In the genomic region with DNA sequence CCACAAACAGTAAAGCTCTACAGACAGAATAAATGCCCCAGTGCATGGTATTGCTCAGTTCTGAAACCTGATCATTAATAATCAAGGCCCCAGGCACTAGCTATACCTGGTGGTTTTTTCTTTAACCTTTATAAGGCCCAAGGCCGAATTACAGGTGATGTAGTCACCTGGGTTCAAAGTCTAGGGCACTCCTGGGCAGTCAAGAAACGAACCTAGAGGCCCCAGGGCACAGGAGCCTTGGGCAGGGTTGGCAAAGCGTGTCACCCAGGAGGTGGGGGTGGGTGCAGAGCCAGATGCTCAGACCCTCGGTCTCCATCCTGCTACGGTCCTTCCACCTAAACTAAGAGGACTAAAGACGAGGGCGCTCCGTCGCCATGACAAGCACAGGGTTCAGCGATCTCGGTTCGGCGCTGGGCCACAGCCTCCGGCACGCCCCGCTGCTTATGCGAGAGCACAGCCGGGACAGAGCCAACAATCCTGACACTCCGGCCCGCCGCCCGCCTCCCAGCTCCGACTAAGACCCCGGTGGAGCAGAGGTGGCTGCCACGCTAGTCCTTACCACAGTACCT, we compare ENCODE assay signal across 8 mouse cellular contexts. TPM values are rescaled to one million over a fixed set of nuclear protein-coding genes. Genes with fewer than 3 reads are reported as not detected.
DNase-seq lines count a peak whose midpoint lies in the region; ATAC-seq and TF ChIP-seq lines count a peak whose summit lies in the region.

No protein-coding gene starts in this region.

- peaks cover 9% of the 10 kb centered on the region for H3K4me1 ChIP-seq in heart, adult 2 months (ENCODE audit: control insufficient read depth, insufficient read depth, low read length)
- peaks cover 15% of the 10 kb centered on the region for H3K4me1 ChIP-seq in forebrain, embryonic 12.5 days
- H3K4me1 ChIP-seq in liver, embryonic 12.5 days = peaks cover 35% of the 10 kb centered on the region

- intact Hi-C loops in heart, adult 2 months (cut with DNase I) = loop anchor here (5.0 kb wide), 1 partner anchor 1779 kb away; a partner anchor contains a TSS

- H3K9me3 ChIP-seq in forebrain, embryonic 12.5 days = no peaks in the 10 kb centered on the region
- H3K9me3 ChIP-seq in liver, embryonic 12.5 days (replicated peaks) = no peaks in the 10 kb centered on the region

- peak overlapping the region; percentile 92 for H3ac ChIP-seq in C2C12 (ENCODE audit: control insufficient read depth, insufficient read length, low read depth)

- H3K9ac ChIP-seq in heart, adult 2 months (ENCODE audit: low read depth, low read length) = peak overlapping the region; percentile 78
- peak overlapping the region; percentile 77 for H3K9ac ChIP-seq in forebrain, embryonic 12.5 days
- H3K9ac ChIP-seq in liver, embryonic 12.5 days = peak overlapping the region; percentile 83

- no peak; the same call in 1 of the 2 replicates for ATAC-seq in forebrain, embryonic 12.5 days (ENCODE audit: low FRiP score)
- ATAC-seq in liver, embryonic 12.5 days = peak; percentile 72
- ATAC-seq in CD4-positive, CD25-positive, alpha-beta regulatory T cell, adult 4 months = no peak

- no peak for TF ChIP-seq EP300 in heart, adult 2 months (IDR thresholded peaks at IDR 0.05; ENCODE audit: insufficient read depth, low read depth, low read length)

- no peaks in the 10 kb centered on the region for H3K27me3 ChIP-seq in heart, adult 2 months (ENCODE audit: control insufficient read depth, insufficient read depth, low read length)
- H3K27me3 ChIP-seq in C2C12 (ENCODE audit: control insufficient read depth, insufficient read depth, insufficient read length) = no peaks in the 10 kb centered on the region
- H3K27me3 ChIP-seq in forebrain, embryonic 12.5 days = no peaks in the 10 kb centered on the region
- H3K27me3 ChIP-seq in liver, embryonic 12.5 days (replicated peaks) = no peaks in the 10 kb centered on the region

- peaks cover 11% of the 10 kb centered on the region for H3K36me3 ChIP-seq in heart, adult 2 months (ENCODE audit: control insufficient read depth, insufficient read depth, low read length)
- H3K36me3 ChIP-seq in C2C12 (ENCODE audit: control insufficient read depth, insufficient read depth) = peaks cover 26% of the 10 kb centered on the region
- H3K36me3 ChIP-seq in forebrain, embryonic 12.5 days (replicated peaks) = peaks cover 7% of the 10 kb centered on the region
- peaks cover 24% of the 10 kb centered on the region for H3K36me3 ChIP-seq in liver, embryonic 12.5 days

- no peak for DNase-seq in heart, adult 2 months
- DNase-seq in heart, adult 9 months (ENCODE audit: low spot score in 2 of 2) = no peak
- no peak for DNase-seq in retina, postnatal 1 day
- DNase-seq in gastrocnemius, adult 8-10 months (ENCODE audit: low spot score in 2 of 2) = no peak

- peaks cover 20% of the 10 kb centered on the region for H3K79me3 ChIP-seq in C2C12 (ENCODE audit: low read depth)

- peak overlapping the region; percentile 86 for H3K27ac ChIP-seq in heart, adult 2 months
- H3K27ac ChIP-seq in forebrain, embryonic 12.5 days = peak overlapping the region; percentile 87
- H3K27ac ChIP-seq in liver, embryonic 12.5 days = peak overlapping the region; percentile 91

- no peak for TF ChIP-seq CTCF in heart, adult 2 months (IDR thresholded peaks at IDR 0.05)
- TF ChIP-seq CTCF in C2C12 (IDR thresholded peaks at IDR 0.05; ENCODE audit: control insufficient read depth, insufficient read depth, insufficient read length) = no peak

- WGBS in heart, adult 2 months = under 1% methylated on average over 25 of the region's 25 CpGs
- 1% methylated on average over 25 of the region's 25 CpGs for WGBS in forebrain, embryonic 12.5 days
- under 1% methylated on average over 25 of the region's 25 CpGs for WGBS in liver, embryonic 12.5 days (ENCODE audit: insufficient replicate concordance)

- no peak for TF ChIP-seq POLR2A in heart, adult 2 months (IDR thresholded peaks at IDR 0.05; ENCODE audit: insufficient read depth, low read depth, low read length)

- H3K4me2 ChIP-seq in forebrain, embryonic 12.5 days = peak overlapping the region; percentile 79
- H3K4me2 ChIP-seq in liver, embryonic 12.5 days = peak overlapping the region; percentile 89

- H3K79me2 ChIP-seq in heart, adult 2 months (replicated peaks; ENCODE audit: control insufficient read depth, insufficient read depth, low read length) = peaks cover 3% of the 10 kb centered on the region
- H3K79me2 ChIP-seq in C2C12 (ENCODE audit: control insufficient read depth, insufficient read depth) = peaks cover 48% of the 10 kb centered on the region

- peak overlapping the region; percentile 63 for H3K4me3 ChIP-seq in heart, adult 2 months
- peak overlapping the region; percentile 82 for H3K4me3 ChIP-seq in C2C12 (ENCODE audit: insufficient read depth, poor library complexity, severe bottlenecking)
- H3K4me3 ChIP-seq in forebrain, embryonic 12.5 days (replicated peaks) = peak overlapping the region; percentile 77
- H3K4me3 ChIP-seq in liver, embryonic 12.5 days = peak overlapping the region; percentile 75

TF ChIP-seq in C2C12, 6 proteins besides CTCF, POLR2A, EP300 and RAD21:
- TF ChIP-seq MYOD1 (IDR thresholded peaks at IDR 0.05; ENCODE audit: control insufficient read depth, insufficient read length, low read depth) (no peak), MYOG (IDR thresholded peaks at IDR 0.05; ENCODE audit: control insufficient read depth, extremely low read depth, insufficient read length) (no peak), MAX (IDR thresholded peaks at IDR 0.05) (no peak), USF1 (IDR thresholded peaks at IDR 0.05; ENCODE audit: low read depth) (no peak), FOSL1 (IDR thresholded peaks at IDR 0.05; ENCODE audit: insufficient read depth, low read length, poor library complexity, severe bottlenecking) (no peak), CEBPB (IDR thresholded peaks at IDR 0.05; ENCODE audit: low read depth) (no peak)

RNA-seq across cellular contexts. Expression of a gene that starts 0.5 kb away (rescaled TPM):
- 10 to 100 TPM; 39.5 to 42.5 TPM for total RNA-seq in heart, adult 2 months (2021)
- 19.0 and 42.1 TPM in 2 replicates for polyA plus RNA-seq in heart, adult 2 months (2012; rRNA removed)
- polyA plus RNA-seq in C2C12 (2012; fragmentation: generic; extraction: Trizol) = 14.4 TPM
- 90.2 and 96.0 TPM in 2 replicates for polyA plus RNA-seq in forebrain, embryonic 12.5 days (2016; fragmentation: Nextera tagmentation; extraction: Ambion mirVana)
- polyA plus RNA-seq in liver, embryonic 12.5 days (2016; fragmentation: Nextera tagmentation; extraction: Ambion mirVana) = 31.2 and 32.5 TPM in 2 replicates
- 10 to 100 TPM; 64.6 to 68.1 (median 66.6) TPM for total RNA-seq in gastrocnemius, adult 8-10 months (2022)
- 10 to 100 TPM; 28.5 to 38.4 TPM for polyA plus RNA-seq in CD4-positive, CD25-positive, alpha-beta regulatory T cell, adult 4 months (2017; shearing (Covaris generic))

RNA-seq across cellular contexts. Expression of a gene that starts 1.8 kb away (rescaled TPM):
- total RNA-seq in heart, adult 2 months (2021) = 1 to 10 TPM; 5.3 to 5.7 TPM
- polyA plus RNA-seq in heart, adult 2 months (2012; rRNA removed) = 2.9 and 5.4 TPM in 2 replicates
- polyA plus RNA-seq in C2C12 (2012; fragmentation: generic; extraction: Trizol) = 12.8 TPM
- 26.3 and 26.5 TPM in 2 replicates for polyA plus RNA-seq in forebrain, embryonic 12.5 days (2016; fragmentation: Nextera tagmentation; extraction: Ambion mirVana)
- polyA plus RNA-seq in liver, embryonic 12.5 days (2016; fragmentation: Nextera tagmentation; extraction: Ambion mirVana) = 27.3 and 28.2 TPM in 2 replicates
- total RNA-seq in gastrocnemius, adult 8-10 months (2022) = 1 to 10 TPM; 3.9 to 5.9 (median 5.4) TPM
- 10 to 100 TPM; 34.5 to 48.8 TPM for polyA plus RNA-seq in CD4-positive, CD25-positive, alpha-beta regulatory T cell, adult 4 months (2017; shearing (Covaris generic))

RNA-seq across cellular contexts. Expression of a gene that starts 49.9 kb away (rescaled TPM):
- total RNA-seq in heart, adult 2 months (2021) = 10 to 100 TPM; 70.8 to 86.0 TPM
- 46.8 and 57.7 TPM in 2 replicates for polyA plus RNA-seq in heart, adult 2 months (2012; rRNA removed)
- polyA plus RNA-seq in C2C12 (2012; fragmentation: generic; extraction: Trizol) = 38.7 TPM
- 100.0 and 106 TPM in 2 replicates for polyA plus RNA-seq in forebrain, embryonic 12.5 days (2016; fragmentation: Nextera tagmentation; extraction: Ambion mirVana)
- polyA plus RNA-seq in liver, embryonic 12.5 days (2016; fragmentation: Nextera tagmentation; extraction: Ambion mirVana) = 54.4 and 55.3 TPM in 2 replicates
- 10 to 100 TPM; 47.6 to 70.5 (median 62.1) TPM for total RNA-seq in gastrocnemius, adult 8-10 months (2022)
- polyA plus RNA-seq in CD4-positive, CD25-positive, alpha-beta regulatory T cell, adult 4 months (2017; shearing (Covaris generic)) = 100 to 1,000 TPM in 1 of 2 experiments, 10 to 100 TPM in 1; 96.8 to 122 TPM

RNA-seq across cellular contexts. Expression of a gene that starts 55.3 kb away (rescaled TPM):
- total RNA-seq in heart, adult 2 months (2021) = 10 to 100 TPM; 22.5 to 27.0 TPM
- polyA plus RNA-seq in heart, adult 2 months (2012; rRNA removed) = 7.6 and 10.7 TPM in 2 replicates
- 14.7 TPM for polyA plus RNA-seq in C2C12 (2012; fragmentation: generic; extraction: Trizol)
- polyA plus RNA-seq in forebrain, embryonic 12.5 days (2016; fragmentation: Nextera tagmentation; extraction: Ambion mirVana) = 130 and 134 TPM in 2 replicates
- 68.6 and 69.4 TPM in 2 replicates for polyA plus RNA-seq in liver, embryonic 12.5 days (2016; fragmentation: Nextera tagmentation; extraction: Ambion mirVana)
- total RNA-seq in gastrocnemius, adult 8-10 months (2022) = 10 to 100 TPM; 12.1 to 18.3 (median 13.4) TPM
- polyA plus RNA-seq in CD4-positive, CD25-positive, alpha-beta regulatory T cell, adult 4 months (2017; shearing (Covaris generic)) = 100 to 1,000 TPM in 1 of 2 experiments, 10 to 100 TPM in 1; 98.9 to 160 TPM
